ENCODE assay signal across 8 mouse cellular contexts in genomic region chr13:117602617-117603358, GRCm38 (mm10). TPM values are rescaled to one million over a fixed set of nuclear protein-coding genes. Genes with fewer than 3 reads are reported as not detected.
A peak's percentile ranks its signal among the peaks of the same experiment; 100 is the strongest.
DNase-seq lines count a peak whose midpoint lies in the region; ATAC-seq lines count a peak whose summit lies in the region.

No protein-coding gene starts in this region.

- peaks cover 13% of the 10 kb centered on the region for H3K4me1 ChIP-seq in megakaryocyte, embryonic 14.5 days
- H3K4me1 ChIP-seq in liver, embryonic 11.5 days (replicated peaks; ENCODE audit: control insufficient read depth, insufficient read depth, low read length), result no peaks in the 10 kb centered on the region

- peaks cover 30% of the 10 kb centered on the region for H3K27me3 ChIP-seq in megakaryocyte, embryonic 14.5 days (replicated peaks)
- H3K27me3 ChIP-seq in liver, embryonic 11.5 days (replicated peaks; ENCODE audit: control insufficient read depth, insufficient read depth, low read length), result peaks cover 21% of the 10 kb centered on the region

- H3K9me3 ChIP-seq in megakaryocyte, embryonic 14.5 days, result no peaks in the 10 kb centered on the region
- H3K9me3 ChIP-seq in liver, embryonic 11.5 days (ENCODE audit: control insufficient read depth, low read length), result no peaks in the 10 kb centered on the region

- peak overlapping the region; percentile 85 for H3K4me3 ChIP-seq in megakaryocyte, embryonic 14.5 days (replicated peaks)
- H3K4me3 ChIP-seq in liver, embryonic 11.5 days (ENCODE audit: low read depth, low read length), result peak overlapping the region; percentile 56

- no peak for DNase-seq in cerebellum, adult 8-10 months
- DNase-seq in liver, embryonic 11.5 days (ENCODE audit: low spot score), result no peak
- DNase-seq in right cerebral cortex, postnatal 4 days, result peak; percentile 51
- DNase-seq in spleen, adult 18-20 months, result no peak

- peak; percentile 53 for ATAC-seq in cerebellum, adult (ENCODE audit: insufficient number of reproducible peaks, low FRiP score, low TSS enrichment)
- ATAC-seq in megakaryocyte, adult 5-6 weeks (ENCODE audit: poor library complexity, severe bottlenecking), result no peak
- 0 out of 2 replicates have a peak, but pooled peaks have one; percentile 4 for ATAC-seq in granulocyte monocyte progenitor cell, adult 5-6 weeks (replicated peaks; ENCODE audit: poor library complexity, severe bottlenecking)
- ATAC-seq in liver, embryonic 11.5 days (replicated peaks; ENCODE audit: low FRiP score), result peak; percentile 43

- peak overlapping the region; percentile 74 for H3K4me2 ChIP-seq in liver, embryonic 11.5 days

- no peak overlapping the region for H3K27ac ChIP-seq in liver, embryonic 11.5 days (ENCODE audit: low read depth, low read length)

- H3K9ac ChIP-seq in liver, embryonic 11.5 days (ENCODE audit: low read depth, low read length), result no peak overlapping the region

- H3K36me3 ChIP-seq in megakaryocyte, embryonic 14.5 days (replicated peaks; ENCODE audit: low read length), result no peaks in the 10 kb centered on the region
- H3K36me3 ChIP-seq in liver, embryonic 11.5 days (ENCODE audit: control insufficient read depth, insufficient read depth, low read length), result no peaks in the 10 kb centered on the region

- WGBS in liver, embryonic 11.5 days, result 2% methylated on average over 48 of the region's 62 CpGs

RNA-seq across cellular contexts. Expression of gene Hcn1, which starts 0.7 kb away (rescaled TPM):
- polyA plus RNA-seq in megakaryocyte, embryonic 14.5 days (2012; ENCODE audit: insufficient read depth, low replicate concordance), result 0.11 TPM in 1 of 2 replicates, not detected in the other
- total RNA-seq in megakaryocyte, adult 5-6 weeks (2015), result not detected in 2 replicates
- total RNA-seq in megakaryocyte, adult 5-6 weeks (2017), result not detected in 2 replicates
- total RNA-seq in granulocyte monocyte progenitor cell, adult 5-6 weeks (2014; fragmentation: Nextera tagmentation), result not detected in 2 replicates
- not detected in 2 replicates for total RNA-seq in granulocyte monocyte progenitor cell, adult 5-6 weeks (2017)
- polyA plus RNA-seq in liver, embryonic 11.5 days (2014; fragmentation: Nextera tagmentation; extraction: Ambion mirVana), result 0.03 and 0.04 TPM in 2 replicates
